Mouse (Mus musculus) liver (tissue): ENCODE measurements around the gene Slc22a8.
A peak's percentile ranks its signal among the peaks of the same experiment; 100 is the strongest.

Experiments used
- DNase-seq: peaks from one replicate; pipeline ENCODE4 v3.0.0-alpha.2; 2020; ENCODE audit warnings: mixed read lengths

Slc22a8 gene

GRCm38 (mm10) chr19:8590954-8591353 lies at the start of gene Slc22a8:
Gene Slc22a8, plus strand, starts transcription at chr19:8591254.
- DNase-seq: no peak

- DNase-seq: no peak
Observed at GRCm38 (mm10) chr19:8558897-8559296, 32.2 kb upstream of the Slc22a8 start.

- no peak for DNase-seq
Observed at GRCm38 (mm10) chr19:8564021-8564420, 27.0 kb upstream of the Slc22a8 start.

GRCm38 (mm10) chr19:8564469-8564868 lies 26.6 kb upstream of the Slc22a8 start:
- no peak for DNase-seq

GRCm38 (mm10) chr19:8565262-8565661 lies 25.8 kb upstream of the Slc22a8 start:
- DNase-seq: no peak

- no peak for DNase-seq
Observed at GRCm38 (mm10) chr19:8565985-8566384, 25.1 kb upstream of the Slc22a8 start.

GRCm38 (mm10) chr19:8567104-8567880 lies 23.8 kb upstream of the Slc22a8 start:
- DNase-seq: peak; percentile 32

GRCm38 (mm10) chr19:8569453-8569863 lies 21.6 kb upstream of the Slc22a8 start:
- DNase-seq: no peak

GRCm38 (mm10) chr19:8570341-8571040 lies 20.6 kb upstream of the Slc22a8 start:
- no peak for DNase-seq

- no peak for DNase-seq
Observed at GRCm38 (mm10) chr19:8571746-8572145, 19.3 kb upstream of the Slc22a8 start.

GRCm38 (mm10) chr19:8572485-8572884 lies 18.6 kb upstream of the Slc22a8 start:
- no peak for DNase-seq

GRCm38 (mm10) chr19:8577432-8577831 lies 13.6 kb upstream of the Slc22a8 start:
- DNase-seq: no peak

- peak; percentile 66 for DNase-seq
Observed at GRCm38 (mm10) chr19:8578293-8578969, 12.6 kb upstream of the Slc22a8 start.

GRCm38 (mm10) chr19:8578970-8579342 lies 12.1 kb upstream of the Slc22a8 start:
- no peak for DNase-seq

- no peak for DNase-seq
Observed at GRCm38 (mm10) chr19:8585298-8585697, 5.8 kb upstream of the Slc22a8 start.

- DNase-seq: no peak
Observed at GRCm38 (mm10) chr19:8585899-8586298, 5.2 kb upstream of the Slc22a8 start.

- no peak for DNase-seq
Observed at GRCm38 (mm10) chr19:8586350-8586749, 4.7 kb upstream of the Slc22a8 start.

- DNase-seq: no peak
Observed at GRCm38 (mm10) chr19:8587315-8587714, 3.7 kb upstream of the Slc22a8 start.

GRCm38 (mm10) chr19:8592155-8592554 lies 1.1 kb downstream of the Slc22a8 start:
- DNase-seq: peak; percentile 23

- DNase-seq: peak; percentile 13
Observed at GRCm38 (mm10) chr19:8592873-8593408, 1.9 kb downstream of the Slc22a8 start.

- no peak for DNase-seq
Observed at GRCm38 (mm10) chr19:8593833-8594232, 2.8 kb downstream of the Slc22a8 start.

GRCm38 (mm10) chr19:8594518-8594917 lies 3.5 kb downstream of the Slc22a8 start:
- peak; percentile 28 for DNase-seq

GRCm38 (mm10) chr19:8597269-8597668 lies 6.2 kb downstream of the Slc22a8 start:
- no peak for DNase-seq
